Mouse (Mus musculus) myocyte (in vitro differentiated cells): ENCODE results near the gene Cog6.

Experiments used
- CEBPB ChIP-seq: IDR thresholded peaks from 2 replicates; pipeline ENCODE4 v1.6.1; 2011; ENCODE audit warnings: mild to moderate bottlenecking, moderate library complexity; ENCODE audit not compliant: poor library complexity, insufficient read depth, severe bottlenecking
- MAX ChIP-seq: IDR thresholded peaks from one replicate; pipeline ENCODE4 v1.6.1; 2011; ENCODE audit warnings: low read depth, mild to moderate bottlenecking, control low read depth
- POLR2A ChIP-seq: IDR thresholded peaks from one replicate; pipeline ENCODE4 v1.6.1; 2011; ENCODE audit warnings: low read depth, mild to moderate bottlenecking, control low read depth, moderate library complexity; ENCODE audit not compliant: insufficient read length
- POLR2AphosphoS2 ChIP-seq: IDR thresholded peaks from one replicate; pipeline ENCODE4 v1.6.1; 2011; ENCODE audit warnings: low read depth, control low read depth; ENCODE audit not compliant: insufficient read length
- TCF12 ChIP-seq: IDR thresholded peaks from one replicate; pipeline ENCODE4 v1.6.1; 2011; ENCODE audit warnings: mild to moderate bottlenecking, control low read depth; ENCODE audit not compliant: poor library complexity, insufficient read depth, severe bottlenecking
- TCF3 ChIP-seq: IDR thresholded peaks from one replicate; pipeline ENCODE4 v1.6.1; 2011; ENCODE audit warnings: low read depth, control low read depth; ENCODE audit not compliant: insufficient read length
- USF1 ChIP-seq: IDR thresholded peaks from one replicate; pipeline ENCODE4 v1.6.1; 2011; ENCODE audit warnings: low read depth, mild to moderate bottlenecking, control low read depth, moderate library complexity

- no peak for TF ChIP-seq POLR2A
- no peak for TF ChIP-seq CEBPB
- TF ChIP-seq POLR2AphosphoS2 = no peak
- no peak for TF ChIP-seq MAX
- no peak for TF ChIP-seq USF1
- no peak for TF ChIP-seq TCF3
- no peak for TF ChIP-seq TCF12
These were observed 60.8 kb downstream of the Cog6 start for GRCm38 (mm10) chr3:52956236-52956635.
